Mouse (Mus musculus): ENCODE data around the gene Tsnax. TPM values are rescaled to one million over a fixed set of nuclear protein-coding genes. Genes with fewer than 3 reads are reported as not detected.

Tsnax gene
- total RNA-seq, 2 experiments from 2014 or later = 71.1 to 80.4 TPM

DNA sequence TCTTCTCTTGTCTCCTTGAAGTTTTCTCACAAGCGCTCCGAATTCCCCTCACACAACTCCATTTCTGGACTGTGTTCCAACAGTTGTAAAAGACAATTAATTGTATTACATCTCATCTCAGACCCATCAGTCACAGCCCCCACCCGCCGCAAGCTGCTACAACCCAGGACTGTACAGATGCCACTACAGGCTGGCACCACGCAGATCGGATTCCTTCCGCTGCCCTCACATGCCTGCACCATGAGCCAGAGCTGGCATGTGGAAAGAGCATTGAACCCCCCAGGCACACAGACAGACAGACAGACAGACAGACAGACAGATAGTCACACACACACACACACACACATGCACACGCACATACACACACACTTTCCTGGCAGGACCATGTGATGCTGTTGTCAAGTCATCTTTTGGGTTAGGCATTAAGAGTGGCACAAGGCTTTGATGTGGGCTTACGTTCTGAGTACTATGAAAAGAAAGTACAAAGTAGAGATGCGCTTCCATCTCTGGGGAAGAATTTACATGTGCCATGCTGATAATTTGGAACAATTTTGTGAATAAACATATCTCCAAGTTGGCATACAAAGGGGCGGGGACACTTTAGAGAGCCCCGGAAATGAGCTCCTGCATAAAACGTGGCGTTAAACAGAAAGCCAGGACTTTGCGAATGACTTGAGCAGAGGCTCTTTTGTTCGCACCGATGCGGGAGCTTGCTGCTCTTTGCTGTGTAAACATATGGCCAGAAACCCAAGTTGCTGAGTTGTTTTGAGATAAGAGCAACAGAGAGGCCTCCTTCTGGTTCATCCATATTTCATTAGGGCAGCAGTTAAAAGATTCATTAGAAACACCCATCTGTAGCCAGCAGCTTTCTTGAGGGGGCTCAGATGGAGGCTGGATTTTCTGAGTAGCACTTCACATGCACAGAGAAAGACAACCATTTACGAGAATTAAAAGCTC is 67.9 kb downstream of the Tsnax start:
- DNase-seq = no peak

- peak; percentile 81 for DNase-seq
Measured at GRCm38 (mm10) chr8:125083746-125084145, 70.9 kb downstream of the Tsnax start.

Small RNA genes within 50 kb of the gene (microRNA-seq; reads per million reads assigned to microRNA genes)
- gene Gm22197 = not detected

Other genes starting within 250 kb of the Tsnax start
- 1 to 10 TPM; 2.9 to 6.5 TPM for gene Trim67, start 219.9 kb upstream of the Tsnax start, total RNA-seq (2021)
- 100 to 1,000 TPM; 126 to 173 TPM for gene Gnpat, start 150.0 kb upstream of the Tsnax start, total RNA-seq (2021)
- 10 to 100 TPM; 23.6 to 27.4 TPM for gene 2810004N23Rik, start 149.9 kb upstream of the Tsnax start, total RNA-seq (2021)
- 10 to 100 TPM; 21.0 to 21.1 TPM for gene Exoc8, start 115.3 kb upstream of the Tsnax start, total RNA-seq (2021)
- 10 to 100 TPM; 20.2 to 21.3 TPM for gene Sprtn, start 115.1 kb upstream of the Tsnax start, total RNA-seq (2021)
- 10 to 100 TPM; 66.9 to 73.0 TPM for gene Egln1, start 63.7 kb upstream of the Tsnax start, total RNA-seq (2021)
- gene Disc1, start 41.2 kb downstream of the Tsnax start, total RNA-seq (2021) = 1 to 10 TPM; 3.6 TPM

All from adrenal gland, postnatal 10 days (tissue).